Mouse (Mus musculus) liver, adult 2 months (tissue): ENCODE data around the gene Begain. TPM values are rescaled to one million over a fixed set of nuclear protein-coding genes. Genes with fewer than 3 reads are reported as not detected.

ENCODE experiments used
- DNase-seq: peaks from one replicate; pipeline ENCODE4 v3.0.0-alpha.2; 2011; ENCODE audit warnings: low read depth, low spot score; ENCODE audit errors: extremely low read depth
- H3K27ac ChIP-seq: fragments of 200-500 bp; replicated peaks from 2 replicates; pipeline ENCODE4 v1.5.1; 2012; ENCODE audit warnings: low read depth, mild to moderate bottlenecking, control low read depth, inconsistent platforms, low read length; ENCODE audit not compliant: insufficient read depth
- H3K27me3 ChIP-seq: fragments of 200-500 bp; 2 replicates; pipeline ENCODE4 v1.6.1; 2012; ENCODE audit warnings: mild to moderate bottlenecking, moderate library complexity, low read length, inconsistent platforms; ENCODE audit not compliant: control insufficient read depth, insufficient read depth
- H3K36me3 ChIP-seq: fragments of 200-500 bp; 2 replicates; pipeline ENCODE4 v1.6.1; 2012; ENCODE audit warnings: low read length, inconsistent platforms; ENCODE audit not compliant: control insufficient read depth, insufficient read depth
- H3K4me1 ChIP-seq: fragments of 200-500 bp; 2 replicates; pipeline ENCODE4 v1.6.1; 2011; ENCODE audit warnings: low read length; ENCODE audit not compliant: control insufficient read depth, insufficient read depth
- H3K4me3 ChIP-seq: fragments of 200-500 bp; 2 replicates; pipeline ENCODE4 v1.5.1; 2011; ENCODE audit warnings: low read depth, mild to moderate bottlenecking, control low read depth, low read length, moderate library complexity; ENCODE audit not compliant: insufficient read depth
- H3K79me2 ChIP-seq: fragments of 200-500 bp; 2 replicates; pipeline ENCODE4 v1.6.1; 2012; ENCODE audit warnings: inconsistent platforms, mild to moderate bottlenecking, low read length, moderate library complexity; ENCODE audit not compliant: control insufficient read depth, insufficient read depth
- H3K9ac ChIP-seq: fragments of 200-500 bp; 2 replicates; pipeline ENCODE4 v1.6.1; 2012; ENCODE audit warnings: low read depth, mild to moderate bottlenecking, control low read depth, inconsistent platforms, low read length
- CTCF ChIP-seq: fragments of 200-500 bp; IDR thresholded peaks from 2 replicates; pipeline ENCODE4 v1.5.1; 2011; ENCODE audit warnings: low read depth, low read length, control low read depth
- POLR2A ChIP-seq: fragments of 200-500 bp; IDR thresholded peaks from 2 replicates; pipeline ENCODE4 v1.6.1; 2011; ENCODE audit warnings: low read length, control low read depth; ENCODE audit not compliant: insufficient read depth; ENCODE audit errors: extremely low read depth
- WGBS: fragments of 180-500 bp; shearing (Covaris S2); methylation state at CpG from one replicate; pipeline ENCODE4 v1.1.7; 2018; 5-methylcytosine and 5-hydroxymethylcytosine counted together
- polyA plus RNA-seq: library from polyadenylated mRNA; depleted of rRNA; stranded (reverse); fragments of >200 nt; gene quantifications from 2 replicates; pipeline ENCODE4 v1.2.3, GENCODE M21; 2012; rRNA removed
- total RNA-seq: library from RNA; depleted of rRNA; stranded (reverse); fragments of >200 nt; gene quantifications from 2 replicates; pipeline ENCODE4 v1.2.3, GENCODE M21; 2014; rRNA removed

The Begain gene
- 0.07 TPM in 1 of 2 replicates, not detected in the other for total RNA-seq
- polyA plus RNA-seq, result not detected in 2 replicates

DNA sequence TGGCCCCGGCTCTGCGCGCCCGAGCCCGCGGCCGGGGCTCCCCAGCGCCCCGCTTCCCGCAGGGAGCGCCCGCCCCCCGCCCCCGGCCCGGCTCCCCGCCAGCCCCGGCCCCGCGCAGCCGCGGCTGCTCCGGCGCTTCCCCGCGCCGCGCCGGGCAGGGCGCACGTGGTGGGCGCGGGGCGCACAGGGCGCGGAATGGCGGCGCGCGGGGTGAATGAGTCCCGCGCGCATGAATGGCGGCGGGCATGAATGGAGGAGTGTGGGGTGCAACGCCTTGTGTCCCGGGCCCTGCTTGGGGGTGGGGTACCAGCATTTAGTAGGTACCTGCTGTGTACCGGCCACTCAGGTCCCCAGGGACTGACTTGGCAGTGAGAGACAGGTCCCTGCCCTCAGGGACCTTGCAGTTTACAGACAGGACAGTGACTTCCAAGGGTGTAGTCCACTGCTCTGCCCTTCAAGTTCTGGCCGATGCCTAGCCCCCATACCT, at the start of gene Begain:
Gene Begain (minus strand): TSS at position 51 of the 487 bp plus-strand sequence.
- no peak within 1 kb of the TSS for H3K9ac ChIP-seq
- no peak within 1 kb of the TSS for H3K27ac ChIP-seq
- no peak for DNase-seq
- 3% methylated on average over 35 of the region's 48 CpGs for WGBS
- H3K4me1 ChIP-seq, result no peaks in the 10 kb centered on the region
- H3K36me3 ChIP-seq, result no peaks in the 10 kb centered on the region
- peaks cover 5% of the 10 kb centered on the region; the same call in 1 of the 2 replicates for H3K27me3 ChIP-seq
- TF ChIP-seq POLR2A, result no peak
- no peak within 1 kb of the TSS for H3K4me3 ChIP-seq
- no peaks in the 10 kb centered on the region for H3K79me2 ChIP-seq

DNA sequence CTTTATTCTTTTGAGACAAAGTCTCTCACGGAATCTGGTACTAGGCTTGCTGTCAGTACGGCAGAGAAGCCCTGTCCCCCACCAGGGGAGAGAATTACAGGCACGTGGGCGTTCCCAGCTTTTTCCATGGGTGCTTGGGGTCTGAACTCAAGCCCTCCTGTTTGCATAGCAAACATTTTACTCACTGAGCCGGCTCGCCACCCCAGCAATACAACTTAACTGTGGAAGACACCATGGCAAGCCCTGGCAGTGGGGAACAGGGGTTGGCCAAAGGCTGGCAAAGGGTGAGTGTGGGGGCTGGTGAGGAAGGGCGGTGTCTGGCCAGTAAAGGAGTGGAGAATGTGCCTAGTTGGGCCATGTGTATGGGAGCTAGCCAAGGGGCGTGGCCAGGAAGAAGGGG, 47.7 kb upstream of the Begain start:
- 27% methylated on average over 8 of the region's 8 CpGs for WGBS
- Histone ChIP-seq H3K9ac (no peak overlapping the region), H3K4me1 (no peaks in the 10 kb centered on the region), H3K79me2 (no peaks in the 10 kb centered on the region), H3K27me3 (no peaks in the 10 kb centered on the region), H3K4me3 (no peak overlapping the region), H3K36me3 (no peaks in the 10 kb centered on the region), H3K27ac (no peak overlapping the region)
- TF ChIP-seq CTCF, result no peak
- no peak for TF ChIP-seq POLR2A
- no peak for DNase-seq

DNA sequence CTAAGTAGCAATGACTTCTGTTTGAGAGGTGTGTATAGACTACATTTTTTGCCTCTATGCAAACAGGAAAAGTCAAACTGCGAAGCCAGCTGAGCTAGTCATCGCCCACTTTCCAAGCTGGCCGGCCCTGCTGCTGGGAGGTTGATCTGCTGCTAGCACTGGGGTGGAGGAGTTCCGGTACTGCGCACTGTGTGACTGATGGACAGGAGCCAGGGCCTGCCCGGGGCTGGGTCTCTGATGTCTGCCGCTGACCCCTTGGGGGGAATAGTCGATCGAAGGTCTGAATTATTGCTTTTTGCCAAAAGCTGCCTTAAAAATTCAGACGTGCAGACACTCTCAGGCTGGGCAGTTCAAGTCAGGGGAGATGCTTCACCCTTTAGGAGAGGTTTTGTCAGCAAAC, 47.1 kb upstream of the Begain start:
- Histone ChIP-seq H3K27ac (no peak overlapping the region), H3K79me2 (no peaks in the 10 kb centered on the region), H3K4me1 (no peaks in the 10 kb centered on the region), H3K27me3 (no peaks in the 10 kb centered on the region), H3K4me3 (no peak overlapping the region), H3K9ac (no peak overlapping the region), H3K36me3 (no peaks in the 10 kb centered on the region)
- TF ChIP-seq POLR2A (no peak), CTCF (no peak)
- DNase-seq, result no peak
- 34% methylated on average over 10 of the region's 10 CpGs for WGBS

DNA sequence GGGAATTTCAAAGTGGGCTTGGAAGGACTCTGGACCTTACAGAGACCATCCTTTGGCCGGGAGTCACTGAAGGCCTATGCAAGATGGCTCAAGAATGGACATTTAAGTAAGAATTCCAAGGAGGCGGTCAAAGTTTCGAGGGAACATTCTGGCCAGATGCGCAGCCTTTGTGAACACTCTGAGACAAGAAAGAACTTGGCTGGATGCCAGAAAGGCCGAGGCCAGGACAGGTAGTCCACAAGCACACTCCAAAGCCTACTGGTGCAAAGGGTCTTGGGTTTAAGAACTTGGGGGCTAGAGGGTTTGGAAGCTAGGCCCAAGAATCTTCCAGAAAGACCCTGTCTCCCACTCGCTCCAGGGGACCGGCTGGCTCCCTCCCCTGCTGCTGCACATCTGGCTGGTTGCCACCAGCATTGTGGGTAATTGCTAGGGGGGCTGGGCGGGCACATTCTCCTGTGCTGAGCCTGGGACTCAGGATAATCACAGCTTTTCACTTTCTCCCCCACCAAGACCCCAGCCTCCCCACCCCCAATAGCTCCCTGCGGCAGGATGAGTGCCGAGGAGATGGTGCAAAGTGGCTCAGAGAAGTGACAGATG, 45.1 kb upstream of the Begain start:
- Histone ChIP-seq H3K4me1 (no peaks in the 10 kb centered on the region), H3K36me3 (no peaks in the 10 kb centered on the region), H3K4me3 (no peak overlapping the region), H3K79me2 (no peaks in the 10 kb centered on the region), H3K27me3 (no peaks in the 10 kb centered on the region), H3K9ac (no peak overlapping the region), H3K27ac (no peak overlapping the region)
- DNase-seq, result no peak
- no peak for TF ChIP-seq CTCF
- TF ChIP-seq POLR2A, result no peak
- 69% methylated on average over 10 of the region's 10 CpGs for WGBS

GRCm38 (mm10) chr12:109112354-109112995, 44.5 kb upstream of the Begain start:
- DNase-seq, result no peak
- WGBS, result 78% methylated on average over 9 of the region's 9 CpGs
- Histone ChIP-seq H3K79me2 (no peaks in the 10 kb centered on the region), H3K27me3 (no peaks in the 10 kb centered on the region), H3K4me1 (no peaks in the 10 kb centered on the region), H3K27ac (no peak overlapping the region), H3K36me3 (no peaks in the 10 kb centered on the region), H3K9ac (no peak overlapping the region), H3K4me3 (no peak overlapping the region)
- TF ChIP-seq POLR2A, result no peak
- TF ChIP-seq CTCF, result no peak

- H3K36me3 ChIP-seq, result no peaks in the 10 kb centered on the region
- DNase-seq, result no peak
- TF ChIP-seq POLR2A (no peak), CTCF (no peak)
- WGBS, result 88% methylated on average over 13 of the region's 13 CpGs
- H3K4me3 ChIP-seq, result no peak overlapping the region
- no peaks in the 10 kb centered on the region for H3K79me2 ChIP-seq
- H3K27me3 ChIP-seq, result no peaks in the 10 kb centered on the region
- no peaks in the 10 kb centered on the region for H3K4me1 ChIP-seq
- no peak overlapping the region for H3K27ac ChIP-seq
- H3K9ac ChIP-seq, result no peak overlapping the region
Observed at GRCm38 (mm10) chr12:109108911-109109310, 40.9 kb upstream of the Begain start.
